Mouse (Mus musculus): ENCODE data around the gene Rora.

- TF ChIP-seq CTCF (IDR thresholded peaks at IDR 0.05; ENCODE audit: low read depth), result no peak
- no peak for TF ChIP-seq EP300 (IDR thresholded peaks at IDR 0.05; ENCODE audit: low read depth)
These were observed 134.1 kb downstream of the Rora start for GRCm38 (mm10) chr9:68787665-68788064.
